Mouse (Mus musculus): Measurements from ENCODE around the gene Abcg4. TPM values are rescaled to one million over a fixed set of nuclear protein-coding genes. Genes with fewer than 3 reads are reported as not detected.

Gene Abcg4
- total and polyA plus RNA-seq, 3 experiments: 4.1 to 17.1 TPM; not detected in 1

DNA sequence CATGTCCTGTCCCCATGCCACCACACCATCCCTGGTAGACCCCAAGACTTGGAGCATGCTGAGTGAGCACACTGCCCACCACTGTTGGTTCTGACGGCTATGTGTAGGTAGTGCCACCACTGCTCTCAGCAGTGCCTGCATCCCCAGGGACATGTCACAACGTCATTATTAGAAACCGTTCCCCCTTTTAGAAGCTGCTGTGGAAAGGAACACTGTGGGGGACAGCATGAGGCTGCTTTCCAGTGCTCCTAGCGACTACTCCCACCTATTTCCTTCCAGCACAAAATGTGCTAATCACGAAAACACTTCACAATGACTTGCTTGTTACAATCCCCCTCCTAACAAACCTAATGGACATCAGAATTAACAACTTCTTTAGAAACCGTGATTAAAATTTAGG is 62.4 kb downstream of the Abcg4 start:
- no peak for TF ChIP-seq TCF12 (IDR thresholded peaks at IDR 0.05; ENCODE audit: low read depth, low read length)
- Histone ChIP-seq H3K4me1 (ENCODE audit: control insufficient read depth in 1 of 2, insufficient read depth in 2 of 2, low read length in 2 of 2) (no peaks in the 10 kb centered on the region), H3K79me2 (ENCODE audit: control insufficient read depth, insufficient read depth, low read length, poor library complexity) (peaks cover 50% of the 10 kb centered on the region), H3K27me3 (ENCODE audit: control insufficient read depth in 1 of 2, insufficient read depth in 2 of 2, low read length in 2 of 2) (no peaks in the 10 kb centered on the region), H3K9ac (ENCODE audit: control insufficient read depth, low read depth, low read length, poor library complexity, severe bottlenecking) (no peak overlapping the region), H3K4me3 (ENCODE audit: control insufficient read depth in 1 of 2, insufficient read depth in 1 of 2, low read depth in 2 of 2, low read length in 2 of 2) (no peak overlapping the region), H3K9me3 (replicated peaks; ENCODE audit: insufficient read depth, low read length) (no peaks in the 10 kb centered on the region), H3K27ac (ENCODE audit: control insufficient read depth, low read depth, low read length) (no peak overlapping the region), H3K36me3 (ENCODE audit: control insufficient read depth in 1 of 2, insufficient read depth in 2 of 2, low read length in 2 of 2) (peaks cover 0 to 3% of the 10 kb centered on the region in 2 experiments; a peak in 3 of 4 replicates)
- no peak for DNase-seq (ENCODE audit: low read depth, low spot score)

Other genes starting within 250 kb of the Abcg4 start
- gene Thy1, start 245.2 kb downstream of the Abcg4 start, total RNA-seq (2012; rRNA removed): 1.5 and 4.0 TPM in 2 replicates
- 10 to 100 TPM in 1 of 2 experiments, not detected in 1; 24.0 TPM for gene Thy1, start 245.2 kb downstream of the Abcg4 start, polyA plus RNA-seq (2012; ENCODE audit: insufficient read depth in 1 of 2, insufficient read length in 2 of 2, low read depth in 1 of 2, low replicate concordance in 2 of 2, missing spikeins in 1 of 2)
- gene Usp2, start 221.6 kb downstream of the Abcg4 start, total RNA-seq (2012; rRNA removed): 3.6 and 4.3 TPM in 2 replicates
- gene Usp2, start 221.6 kb downstream of the Abcg4 start, polyA plus RNA-seq (2012; ENCODE audit: insufficient read depth in 1 of 2, insufficient read length in 2 of 2, low read depth in 1 of 2, low replicate concordance in 2 of 2, missing spikeins in 1 of 2): 10 to 100 TPM in 1 of 2 experiments, not detected in 1; 13.9 TPM
- gene Mfrp, start 186.9 kb downstream of the Abcg4 start, total RNA-seq (2012; rRNA removed): not detected in 2 replicates
- under 1 TPM in 1 of 2 experiments, not detected in 1; 0.10 TPM for gene Mfrp, start 186.9 kb downstream of the Abcg4 start, polyA plus RNA-seq (2012; ENCODE audit: insufficient read depth in 1 of 2, insufficient read length in 2 of 2, low read depth in 1 of 2, low replicate concordance in 2 of 2, missing spikeins in 1 of 2)
- gene C1qtnf5, start 181.4 kb downstream of the Abcg4 start, total RNA-seq (2012; rRNA removed): 0.19 TPM in 1 of 2 replicates, not detected in the other
- under 1 TPM in 1 of 2 experiments, not detected in 1; 0.13 TPM for gene C1qtnf5, start 181.4 kb downstream of the Abcg4 start, polyA plus RNA-seq (2012; ENCODE audit: insufficient read depth in 1 of 2, insufficient read length in 2 of 2, low read depth in 1 of 2, low replicate concordance in 2 of 2, missing spikeins in 1 of 2)
- not detected in 2 replicates for gene Gm49380, start 175.1 kb downstream of the Abcg4 start, total RNA-seq (2012; rRNA removed)
- gene Gm49380, start 175.1 kb downstream of the Abcg4 start, polyA plus RNA-seq (2012; ENCODE audit: insufficient read depth in 1 of 2, insufficient read length in 2 of 2, low read depth in 1 of 2, low replicate concordance in 2 of 2, missing spikeins in 1 of 2): under 1 TPM in 1 of 2 experiments, not detected in 1; 0.24 TPM
- 13.3 and 14.0 TPM in 2 replicates for gene Rnf26, start 175.1 kb downstream of the Abcg4 start, total RNA-seq (2012; rRNA removed)
- 10 to 100 TPM in 1 of 2 experiments, not detected in 1; 55.1 TPM for gene Rnf26, start 175.1 kb downstream of the Abcg4 start, polyA plus RNA-seq (2012; ENCODE audit: insufficient read depth in 1 of 2, insufficient read length in 2 of 2, low read depth in 1 of 2, low replicate concordance in 2 of 2, missing spikeins in 1 of 2)
- 0.10 and 0.15 TPM in 2 replicates for gene Mcam, start 154.1 kb downstream of the Abcg4 start, total RNA-seq (2012; rRNA removed)
- gene Mcam, start 154.1 kb downstream of the Abcg4 start, polyA plus RNA-seq (2012; ENCODE audit: insufficient read depth in 1 of 2, insufficient read length in 2 of 2, low read depth in 1 of 2, low replicate concordance in 2 of 2, missing spikeins in 1 of 2): under 1 TPM in 1 of 2 experiments, not detected in 1; 0.88 TPM
- 9.1 and 14.9 TPM in 2 replicates for gene Cbl, start 54.6 kb downstream of the Abcg4 start, total RNA-seq (2012; rRNA removed)
- gene Cbl, start 54.6 kb downstream of the Abcg4 start, polyA plus RNA-seq (2012; ENCODE audit: insufficient read depth in 1 of 2, insufficient read length in 2 of 2, low read depth in 1 of 2, low replicate concordance in 2 of 2, missing spikeins in 1 of 2): 10 to 100 TPM; 36.8 to 41.1 TPM
- not detected in 2 replicates for gene Ccdc153, start 47.9 kb downstream of the Abcg4 start, total RNA-seq (2012; rRNA removed)
- gene Ccdc153, start 47.9 kb downstream of the Abcg4 start, polyA plus RNA-seq (2012; ENCODE audit: insufficient read depth in 1 of 2, insufficient read length in 2 of 2, low read depth in 1 of 2, low replicate concordance in 2 of 2, missing spikeins in 1 of 2): not detected
- gene Pdzd3, start 37.1 kb downstream of the Abcg4 start, total RNA-seq (2012; rRNA removed): not detected in 2 replicates
- under 1 TPM in 1 of 2 experiments, not detected in 1; 0.06 TPM for gene Pdzd3, start 37.1 kb downstream of the Abcg4 start, polyA plus RNA-seq (2012; ENCODE audit: insufficient read depth in 1 of 2, insufficient read length in 2 of 2, low read depth in 1 of 2, low replicate concordance in 2 of 2, missing spikeins in 1 of 2)
- gene Nlrx1, start 20.0 kb downstream of the Abcg4 start, total RNA-seq (2012; rRNA removed): 1.2 and 1.5 TPM in 2 replicates
- 1 to 10 TPM in 1 of 2 experiments, not detected in 1; 7.0 TPM for gene Nlrx1, start 20.0 kb downstream of the Abcg4 start, polyA plus RNA-seq (2012; ENCODE audit: insufficient read depth in 1 of 2, insufficient read length in 2 of 2, low read depth in 1 of 2, low replicate concordance in 2 of 2, missing spikeins in 1 of 2)
- 14.3 and 16.4 TPM in 2 replicates for gene Hinfp, start 17.1 kb upstream of the Abcg4 start, total RNA-seq (2012; rRNA removed)
- 10 to 100 TPM in 1 of 2 experiments, not detected in 1; 31.3 TPM for gene Hinfp, start 17.1 kb upstream of the Abcg4 start, polyA plus RNA-seq (2012; ENCODE audit: insufficient read depth in 1 of 2, insufficient read length in 2 of 2, low read depth in 1 of 2, low replicate concordance in 2 of 2, missing spikeins in 1 of 2)
- gene C2cd2l, start 31.7 kb upstream of the Abcg4 start, total RNA-seq (2012; rRNA removed): 4.3 and 4.7 TPM in 2 replicates
- 10 to 100 TPM in 1 of 2 experiments, not detected in 1; 10.9 TPM for gene C2cd2l, start 31.7 kb upstream of the Abcg4 start, polyA plus RNA-seq (2012; ENCODE audit: insufficient read depth in 1 of 2, insufficient read length in 2 of 2, low read depth in 1 of 2, low replicate concordance in 2 of 2, missing spikeins in 1 of 2)
- 12.7 and 14.9 TPM in 2 replicates for gene Dpagt1, start 37.4 kb upstream of the Abcg4 start, total RNA-seq (2012; rRNA removed)
- 10 to 100 TPM in 1 of 2 experiments, not detected in 1; 43.5 TPM for gene Dpagt1, start 37.4 kb upstream of the Abcg4 start, polyA plus RNA-seq (2012; ENCODE audit: insufficient read depth in 1 of 2, insufficient read length in 2 of 2, low read depth in 1 of 2, low replicate concordance in 2 of 2, missing spikeins in 1 of 2)
- 805 and 828 TPM in 2 replicates for gene H2afx, start 46.1 kb upstream of the Abcg4 start, total RNA-seq (2012; rRNA removed)
- gene H2afx, start 46.1 kb upstream of the Abcg4 start, polyA plus RNA-seq (2012; ENCODE audit: insufficient read depth in 1 of 2, insufficient read length in 2 of 2, low read depth in 1 of 2, low replicate concordance in 2 of 2, missing spikeins in 1 of 2): 10 to 100 TPM in 1 of 2 experiments, not detected in 1; 89.6 TPM
- 110 and 145 TPM in 2 replicates for gene Hmbs, start 55.6 kb upstream of the Abcg4 start, total RNA-seq (2012; rRNA removed)
- gene Hmbs, start 55.6 kb upstream of the Abcg4 start, polyA plus RNA-seq (2012; ENCODE audit: insufficient read depth in 1 of 2, insufficient read length in 2 of 2, low read depth in 1 of 2, low replicate concordance in 2 of 2, missing spikeins in 1 of 2): 100 to 1,000 TPM in 1 of 2 experiments, not detected in 1; 138 TPM
- 18.4 and 18.6 TPM in 2 replicates for gene Vps11, start 73.1 kb upstream of the Abcg4 start, total RNA-seq (2012; rRNA removed)
- 10 to 100 TPM in 1 of 2 experiments, not detected in 1; 27.1 TPM for gene Vps11, start 73.1 kb upstream of the Abcg4 start, polyA plus RNA-seq (2012; ENCODE audit: insufficient read depth in 1 of 2, insufficient read length in 2 of 2, low read depth in 1 of 2, low replicate concordance in 2 of 2, missing spikeins in 1 of 2)
- 137 and 186 TPM in 2 replicates for gene Hyou1, start 90.9 kb upstream of the Abcg4 start, total RNA-seq (2012; rRNA removed)
- gene Hyou1, start 90.9 kb upstream of the Abcg4 start, polyA plus RNA-seq (2012; ENCODE audit: insufficient read depth in 1 of 2, insufficient read length in 2 of 2, low read depth in 1 of 2, low replicate concordance in 2 of 2, missing spikeins in 1 of 2): 100 to 1,000 TPM in 1 of 2 experiments, not detected in 1; 160 TPM
- gene Slc37a4, start 108.2 kb upstream of the Abcg4 start, total RNA-seq (2012; rRNA removed): 29.0 and 31.9 TPM in 2 replicates
- gene Slc37a4, start 108.2 kb upstream of the Abcg4 start, polyA plus RNA-seq (2012; ENCODE audit: insufficient read depth in 1 of 2, insufficient read length in 2 of 2, low read depth in 1 of 2, low replicate concordance in 2 of 2, missing spikeins in 1 of 2): 10 to 100 TPM in 1 of 2 experiments, not detected in 1; 35.3 TPM
- gene Rps25, start 118.5 kb upstream of the Abcg4 start, total RNA-seq (2012; rRNA removed): 2,496 and 2,743 TPM in 2 replicates
- gene Rps25, start 118.5 kb upstream of the Abcg4 start, polyA plus RNA-seq (2012; ENCODE audit: insufficient read depth in 1 of 2, insufficient read length in 2 of 2, low read depth in 1 of 2, low replicate concordance in 2 of 2, missing spikeins in 1 of 2): 1,000 to 10,000 TPM in 1 of 2 experiments, not detected in 1; 3,114 TPM
- 121 and 140 TPM in 2 replicates for gene Trappc4, start 119.0 kb upstream of the Abcg4 start, total RNA-seq (2012; rRNA removed)
- 100 to 1,000 TPM in 1 of 2 experiments, not detected in 1; 129 TPM for gene Trappc4, start 119.0 kb upstream of the Abcg4 start, polyA plus RNA-seq (2012; ENCODE audit: insufficient read depth in 1 of 2, insufficient read length in 2 of 2, low read depth in 1 of 2, low replicate concordance in 2 of 2, missing spikeins in 1 of 2)
- 13.2 and 18.7 TPM in 2 replicates for gene Ccdc84, start 130.0 kb upstream of the Abcg4 start, total RNA-seq (2012; rRNA removed)
- 10 to 100 TPM in 1 of 2 experiments, not detected in 1; 18.0 TPM for gene Ccdc84, start 130.0 kb upstream of the Abcg4 start, polyA plus RNA-seq (2012; ENCODE audit: insufficient read depth in 1 of 2, insufficient read length in 2 of 2, low read depth in 1 of 2, low replicate concordance in 2 of 2, missing spikeins in 1 of 2)
- 0.08 TPM in 1 of 2 replicates, not detected in the other for gene Foxr1, start 152.5 kb upstream of the Abcg4 start, total RNA-seq (2012; rRNA removed)
- under 1 TPM in 1 of 2 experiments, not detected in 1; 0.07 TPM for gene Foxr1, start 152.5 kb upstream of the Abcg4 start, polyA plus RNA-seq (2012; ENCODE audit: insufficient read depth in 1 of 2, insufficient read length in 2 of 2, low read depth in 1 of 2, low replicate concordance in 2 of 2, missing spikeins in 1 of 2)
- not detected in 2 replicates for gene Upk2, start 166.4 kb upstream of the Abcg4 start, total RNA-seq (2012; rRNA removed)
- gene Upk2, start 166.4 kb upstream of the Abcg4 start, polyA plus RNA-seq (2012; ENCODE audit: insufficient read depth in 1 of 2, insufficient read length in 2 of 2, low read depth in 1 of 2, low replicate concordance in 2 of 2, missing spikeins in 1 of 2): not detected
- gene Bcl9l, start 194.2 kb upstream of the Abcg4 start, total RNA-seq (2012; rRNA removed): 0.58 and 0.78 TPM in 2 replicates
- 1 to 10 TPM in 1 of 2 experiments, not detected in 1; 5.1 TPM for gene Bcl9l, start 194.2 kb upstream of the Abcg4 start, polyA plus RNA-seq (2012; ENCODE audit: insufficient read depth in 1 of 2, insufficient read length in 2 of 2, low read depth in 1 of 2, low replicate concordance in 2 of 2, missing spikeins in 1 of 2)

Measured in MEL (cell line).